Mouse (Mus musculus): ENCODE measurements around the gene Rtn4.
"Not testable (repeated sequence)": the region's sequence is repeated elsewhere in the genome, so short reads cannot be mapped to it uniquely, and the experiment has no call there.

Rtn4 gene

DNA sequence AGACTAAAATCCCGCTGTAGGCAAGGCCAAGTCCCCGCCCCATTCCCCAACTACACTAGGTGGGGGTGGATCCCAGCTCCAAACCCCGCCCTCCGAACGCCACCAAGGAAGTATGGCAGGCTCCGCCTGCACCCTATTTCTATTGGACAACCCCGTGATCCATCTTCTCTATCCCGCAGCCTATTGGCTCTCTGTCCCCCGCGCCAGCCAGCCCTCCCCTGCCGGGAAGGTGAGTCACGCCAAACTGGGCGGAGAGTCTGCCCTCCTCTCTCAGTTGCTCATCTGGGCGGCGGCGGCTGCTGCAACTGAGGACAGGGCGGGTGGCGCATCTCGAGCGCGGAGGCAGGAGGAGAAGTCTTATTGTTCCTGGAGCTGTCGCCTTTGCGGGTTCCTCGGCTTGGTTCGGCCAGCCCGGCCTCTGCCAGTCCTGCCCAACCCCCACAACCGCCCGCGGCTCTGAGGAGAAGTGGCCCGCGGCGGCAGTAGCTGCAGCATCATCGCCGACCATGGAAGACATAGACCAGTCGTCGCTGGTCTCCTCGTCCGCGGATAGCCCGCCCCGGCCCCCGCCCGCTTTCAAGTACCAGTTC is at the start of gene Rtn4:
Gene Rtn4 (plus strand): TSS at position 265 of the 590 bp plus-strand sequence.
- peak; percentile 96 to 98 for DNase-seq (ENCODE audit: low read depth in 2 of 2, low spot score in 2 of 2)

DNA sequence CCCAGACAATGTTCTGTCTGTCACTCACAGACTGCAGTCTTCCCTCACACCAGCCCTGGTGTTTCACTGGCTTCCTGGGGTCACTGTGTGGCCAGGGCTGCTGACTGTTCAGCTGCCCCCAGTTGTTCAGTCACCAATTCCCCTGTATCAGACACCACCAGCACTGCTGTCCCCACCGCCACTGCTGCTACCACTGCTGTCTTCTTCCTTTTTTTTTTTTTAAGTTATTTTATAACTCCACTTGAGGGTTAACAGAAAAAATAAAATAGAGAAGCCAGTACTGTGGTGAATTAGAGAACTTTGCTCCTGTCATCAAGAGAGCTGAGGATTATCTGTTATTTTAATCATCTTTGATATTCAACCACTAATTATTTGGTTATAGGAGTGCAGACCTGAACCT is 48.3 kb upstream of the Rtn4 start:
- no peak for DNase-seq (ENCODE audit: low read depth in 2 of 2, low spot score in 2 of 2)

DNA sequence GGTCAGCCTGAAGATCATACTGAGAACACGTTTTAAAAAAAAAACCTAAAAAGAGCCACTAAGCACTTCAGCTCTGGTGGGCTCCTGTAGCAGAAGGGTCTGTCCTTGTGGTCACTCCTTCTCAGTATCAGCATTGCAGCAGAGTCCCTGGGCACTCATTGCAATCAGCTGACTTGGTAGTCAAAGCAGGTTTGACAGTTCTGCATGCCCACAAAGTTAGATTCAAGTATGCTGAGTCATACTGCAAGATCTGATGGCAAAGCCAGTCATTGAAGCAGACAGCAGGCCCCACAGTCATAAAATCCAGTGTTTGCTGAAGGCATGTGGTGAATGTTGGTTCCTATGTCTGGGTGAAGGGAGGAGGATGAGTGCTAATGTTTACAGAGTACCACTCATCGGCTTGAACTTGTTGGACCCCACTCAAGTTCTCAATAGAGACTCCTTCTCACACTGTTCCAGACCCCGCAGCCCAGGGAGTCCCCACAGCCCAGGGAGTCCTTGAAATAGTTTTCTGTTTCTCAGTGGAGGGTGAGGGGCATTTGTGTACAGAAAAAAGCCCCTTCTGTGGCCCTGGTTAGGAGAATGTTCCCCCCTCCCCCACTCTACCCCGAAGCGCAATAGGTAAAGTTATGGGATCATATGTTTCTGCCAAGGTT is 47.2 kb upstream of the Rtn4 start:
- no peak for DNase-seq (ENCODE audit: low read depth in 2 of 2, low spot score in 2 of 2)

DNA sequence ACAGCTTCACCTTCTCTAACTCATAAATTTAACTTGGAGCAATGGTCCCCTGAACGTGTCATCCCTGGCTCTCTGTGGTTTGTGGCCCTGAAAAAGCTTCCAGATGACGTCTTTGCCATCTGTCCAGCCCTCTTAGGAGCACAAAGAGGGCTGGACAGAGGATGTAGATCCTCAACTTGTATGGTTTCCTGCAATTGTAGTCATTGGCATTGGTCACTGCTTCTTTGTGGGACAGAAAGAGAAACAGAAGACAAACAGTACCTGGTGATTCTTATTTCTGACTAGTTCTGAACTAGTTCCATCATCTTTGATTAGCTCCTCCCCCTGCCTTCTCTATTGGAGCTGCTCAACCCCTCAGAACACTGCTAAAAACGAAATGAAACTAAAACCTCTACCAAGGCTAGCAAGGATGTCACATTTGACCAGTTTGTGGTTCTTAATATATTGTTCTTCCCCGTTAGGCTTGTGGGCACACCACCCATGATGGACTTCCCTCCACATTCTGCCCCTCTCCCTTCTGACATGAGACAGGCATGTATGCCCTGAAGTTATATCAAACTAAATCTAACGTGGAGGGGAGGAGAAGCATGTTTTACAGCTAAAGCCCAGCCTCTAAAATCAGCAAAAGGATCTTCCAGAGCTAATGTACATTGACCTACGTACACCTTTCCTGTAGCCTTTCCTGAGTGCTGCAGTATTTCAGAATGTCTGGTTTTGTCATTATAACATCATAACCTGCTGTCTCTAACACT is 45.0 kb upstream of the Rtn4 start:
- DNase-seq (ENCODE audit: low read depth in 2 of 2, low spot score in 2 of 2), result no peak

DNA sequence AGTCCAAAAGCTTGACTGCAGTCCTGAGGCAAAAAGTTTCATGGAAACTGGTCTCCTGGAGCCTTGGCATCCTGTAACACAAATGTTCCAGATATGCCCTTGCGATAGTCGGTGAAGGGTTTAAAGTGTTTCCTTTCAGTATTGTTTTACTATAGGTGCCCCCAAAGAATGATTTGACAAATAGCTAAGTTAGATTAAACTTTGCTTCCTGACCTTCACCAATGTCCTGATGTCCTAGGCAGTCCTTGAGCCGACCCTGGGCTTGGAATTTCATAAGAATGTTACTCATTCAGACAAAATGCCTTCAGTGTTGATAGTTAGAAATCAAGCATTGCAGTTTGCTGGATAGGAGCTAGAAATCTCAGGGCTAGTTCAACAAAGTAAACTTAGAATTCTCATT is 37.4 kb upstream of the Rtn4 start:
- DNase-seq (ENCODE audit: low read depth in 2 of 2, low spot score in 2 of 2), result not testable (repeated sequence)

DNA sequence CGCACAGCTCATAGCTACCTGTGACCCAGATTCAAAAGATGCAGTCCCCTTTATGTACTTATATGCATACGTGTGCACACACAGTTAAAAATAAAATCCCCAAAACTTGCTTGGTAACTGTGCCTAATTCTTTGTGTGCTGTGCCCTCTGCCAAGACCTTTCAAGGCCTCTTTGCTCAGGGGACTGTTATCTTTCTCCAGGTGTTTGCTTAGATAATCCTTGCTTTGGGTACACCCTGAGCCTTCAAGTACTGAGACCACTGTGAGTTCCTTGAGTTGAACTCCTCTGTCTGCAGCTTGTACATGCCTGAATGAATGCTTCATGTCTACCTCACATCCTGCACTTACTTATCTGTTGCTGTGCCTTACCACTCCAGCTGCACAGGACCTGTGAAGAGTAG is 32.0 kb upstream of the Rtn4 start:
- no peak for DNase-seq (ENCODE audit: low read depth in 2 of 2, low spot score in 2 of 2)

DNA sequence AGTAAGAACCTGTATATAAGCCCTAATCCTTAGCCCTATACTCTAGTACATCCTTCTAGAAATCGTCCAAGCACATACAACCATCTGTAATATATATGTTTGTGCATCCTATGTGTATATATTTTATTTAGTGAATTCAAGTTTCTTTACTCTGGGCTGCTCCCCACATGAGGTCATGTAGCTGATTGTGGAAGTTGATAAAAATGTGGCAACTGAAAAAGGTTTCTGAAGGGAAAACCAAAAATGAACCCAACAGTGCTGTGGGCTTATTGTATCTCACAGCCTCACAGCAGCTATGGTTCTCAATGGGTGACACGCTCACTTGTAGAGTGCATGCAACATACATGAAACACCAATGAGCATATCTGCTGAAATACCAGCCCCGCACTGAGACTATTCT is 25.1 kb upstream of the Rtn4 start:
- DNase-seq (ENCODE audit: low read depth in 2 of 2, low spot score in 2 of 2), result no peak

DNA sequence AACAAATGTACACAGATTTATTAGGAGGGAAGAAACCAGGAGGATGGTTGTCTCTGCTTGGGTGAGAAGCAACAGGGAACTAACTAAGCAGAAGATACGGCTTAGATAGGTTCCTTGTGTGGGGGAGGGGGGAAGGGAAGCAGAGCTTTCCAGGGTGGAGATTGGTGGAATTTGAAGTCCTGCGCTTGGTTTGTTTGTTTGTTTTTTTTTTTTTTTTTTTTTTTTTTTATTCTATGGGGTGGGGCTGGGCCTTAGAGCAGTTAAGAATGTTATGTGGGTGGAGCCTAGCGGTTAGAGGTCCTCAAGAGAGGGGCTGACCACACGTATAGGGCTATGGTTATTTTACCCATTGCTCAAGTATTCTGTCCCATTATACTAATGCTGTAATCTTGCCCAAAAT is 23.0 kb upstream of the Rtn4 start:
- no peak for DNase-seq (ENCODE audit: low read depth in 2 of 2, low spot score in 2 of 2)

DNA sequence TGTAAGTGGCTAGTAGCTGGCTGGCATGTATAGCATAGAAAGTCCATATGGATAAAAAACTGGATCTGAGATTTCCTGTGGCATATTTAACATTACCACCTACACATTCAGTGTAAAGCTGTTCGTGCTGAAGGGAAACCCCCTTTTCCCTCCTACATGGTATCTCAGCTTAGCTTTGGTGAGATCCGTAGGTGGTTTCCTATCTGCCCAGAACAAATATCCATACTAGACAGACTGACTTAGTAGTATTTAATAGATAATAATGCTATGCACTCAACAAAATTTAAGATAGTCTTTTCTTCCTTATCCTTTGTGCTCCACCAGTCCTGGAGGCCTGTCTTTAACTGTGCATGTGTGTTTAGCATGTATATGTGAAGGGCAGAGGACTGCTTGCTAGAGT is 19.4 kb upstream of the Rtn4 start:
- no peak for DNase-seq (ENCODE audit: low read depth in 2 of 2, low spot score in 2 of 2)

DNA sequence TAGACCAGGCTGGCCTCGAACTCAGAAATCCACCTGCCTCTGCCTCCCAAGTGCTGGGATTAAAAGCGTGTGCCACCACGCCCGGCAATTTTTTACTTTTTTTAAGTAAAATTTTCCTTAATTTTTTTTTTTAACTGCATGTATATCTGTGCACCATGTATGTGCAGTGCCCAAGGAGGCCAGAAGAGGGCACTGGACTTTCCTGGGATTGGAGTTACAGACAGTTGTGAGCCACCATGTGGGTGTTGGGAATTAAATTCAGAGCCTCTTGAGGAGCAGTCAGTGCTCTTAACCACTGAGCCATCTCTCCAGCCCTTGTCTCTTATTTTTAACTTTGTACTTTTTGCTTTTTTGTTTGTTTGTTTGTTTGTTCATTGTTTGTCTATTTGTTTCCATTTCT is 16.0 kb upstream of the Rtn4 start:
- peak in 1 of 2 experiments; percentile 7 for DNase-seq (ENCODE audit: low read depth in 2 of 2, low spot score in 2 of 2)

DNA sequence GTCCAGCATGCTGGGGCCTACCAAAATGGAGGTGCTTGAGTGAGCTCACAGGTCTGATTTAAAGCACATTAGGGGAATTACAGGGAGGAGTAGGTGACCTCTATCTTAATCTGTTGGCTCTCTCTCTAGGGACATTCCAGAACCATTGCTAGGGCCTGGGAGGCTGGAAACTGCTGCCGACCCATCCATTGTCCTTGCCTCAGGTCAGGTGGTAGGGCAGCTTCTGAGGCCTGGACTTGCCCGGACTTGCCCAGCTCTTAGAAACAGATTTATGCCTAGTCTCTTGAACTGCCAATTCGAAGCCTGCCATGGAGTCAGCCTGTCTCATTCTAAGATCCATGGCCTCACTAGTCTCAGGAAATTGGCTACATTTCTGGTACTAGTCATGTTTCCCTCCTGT is 12.8 kb upstream of the Rtn4 start:
- DNase-seq (ENCODE audit: low read depth in 2 of 2, low spot score in 2 of 2), result no peak

DNA sequence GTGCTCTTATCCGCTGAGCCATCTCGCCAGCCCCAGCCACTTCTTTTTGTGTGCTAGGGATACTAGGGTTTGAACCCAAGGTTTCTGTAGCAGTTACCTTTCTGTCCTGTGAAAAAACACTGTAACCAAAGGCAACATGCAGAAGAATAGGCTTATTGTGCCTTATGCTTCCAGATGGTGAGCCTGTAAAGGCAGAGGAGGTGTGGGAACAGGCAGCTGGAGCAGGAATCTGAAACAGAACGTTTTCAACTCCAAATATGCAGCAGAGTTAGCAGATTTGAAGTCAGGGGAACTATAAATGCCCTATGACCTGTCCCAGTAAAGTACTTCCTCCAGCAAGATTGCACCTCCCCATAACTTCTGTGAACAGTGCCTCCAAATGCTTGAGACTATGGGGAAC is 12.0 kb upstream of the Rtn4 start:
- DNase-seq (ENCODE audit: low read depth in 2 of 2, low spot score in 2 of 2), result no peak

DNA sequence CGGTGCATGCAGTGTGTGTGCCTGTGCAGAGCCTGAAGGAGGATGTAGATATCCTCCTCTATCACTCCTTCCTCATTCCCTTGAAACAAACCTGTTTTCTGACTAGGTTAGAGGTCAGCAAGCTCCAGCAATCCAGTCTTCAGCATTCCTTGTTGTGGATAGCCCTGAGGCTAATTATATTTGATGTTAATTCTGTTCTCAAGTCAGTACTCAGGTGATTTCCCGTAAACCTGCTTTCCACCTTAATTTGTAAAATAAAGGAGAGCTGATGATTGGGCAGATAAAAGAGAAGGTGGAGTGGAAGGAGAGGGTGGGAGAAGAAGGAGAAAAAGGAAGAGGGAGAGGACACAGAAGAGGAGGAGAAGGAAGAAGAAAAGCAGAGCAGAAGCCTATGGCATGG is 8.5 kb upstream of the Rtn4 start:
- no peak for DNase-seq (ENCODE audit: low read depth in 2 of 2, low spot score in 2 of 2)

DNA sequence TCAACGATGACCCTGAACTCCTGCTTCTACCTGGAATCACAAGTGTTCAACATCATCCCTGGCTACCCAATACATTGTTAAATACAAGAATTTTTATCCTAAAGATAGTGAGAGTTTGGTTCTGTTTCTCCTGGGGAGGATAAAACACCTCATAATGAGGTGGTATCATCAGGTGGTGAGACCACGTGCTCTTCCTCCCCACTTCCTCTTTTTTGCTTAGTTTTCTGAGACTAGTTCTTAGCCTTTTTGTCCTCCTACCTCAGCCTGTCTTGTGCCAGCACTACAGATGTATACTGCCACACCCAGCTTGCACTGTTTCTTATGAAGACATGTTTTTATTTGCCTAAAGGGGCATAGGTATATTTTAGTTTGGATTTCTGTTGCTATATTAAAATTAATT is 6.6 kb upstream of the Rtn4 start:
- no peak for DNase-seq (ENCODE audit: low read depth in 2 of 2, low spot score in 2 of 2)

DNA sequence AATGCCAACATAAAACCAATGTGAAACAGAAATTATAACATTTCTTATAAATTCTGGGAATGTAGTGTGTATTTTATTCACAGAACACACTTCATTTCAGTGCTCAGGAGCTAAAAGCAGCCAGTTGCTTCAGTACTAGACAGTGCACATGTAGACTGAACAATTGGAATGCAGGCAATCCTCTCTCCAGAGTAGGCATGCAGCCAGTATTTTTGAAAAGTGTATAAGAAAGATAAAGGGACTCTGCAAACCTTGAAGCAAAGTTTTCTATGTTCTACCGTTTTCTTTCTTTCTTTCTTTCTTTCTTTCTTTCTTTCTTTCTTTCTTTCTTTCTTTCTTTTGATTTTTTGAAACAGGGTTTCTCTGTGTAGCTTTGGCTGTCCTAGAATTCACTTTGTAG is 1.2 kb upstream of the Rtn4 start:
- DNase-seq (ENCODE audit: low read depth in 2 of 2, low spot score in 2 of 2), result no peak

DNA sequence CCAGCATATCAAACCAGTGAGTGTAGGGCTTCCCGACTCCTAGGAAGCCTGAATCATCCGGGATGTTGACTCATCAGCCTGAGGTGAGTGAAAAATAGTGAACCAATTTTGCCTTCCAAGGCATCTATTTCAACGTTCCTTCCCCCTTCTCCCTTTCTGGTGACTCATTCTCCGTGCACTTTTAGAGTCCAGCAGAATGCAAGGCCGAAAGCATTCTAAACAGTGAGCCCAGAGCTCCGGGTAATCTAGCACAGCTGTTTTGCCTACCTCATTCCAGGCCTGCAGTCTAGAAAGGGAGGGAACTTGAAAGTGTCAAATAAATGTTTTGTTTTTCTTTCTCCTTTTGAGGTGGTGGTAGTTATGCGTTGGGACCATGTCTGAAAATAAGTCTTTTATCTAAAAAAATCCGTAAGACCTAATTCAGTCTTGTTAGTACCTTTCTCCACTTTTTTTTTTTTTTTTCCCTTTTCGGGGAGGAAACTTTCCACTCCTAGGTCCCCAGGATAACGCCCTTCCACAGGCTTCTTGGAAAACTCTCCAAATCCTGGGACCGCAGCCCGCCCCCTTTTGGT is 550 bp upstream of the Rtn4 start:
- no peak for DNase-seq (ENCODE audit: low read depth in 2 of 2, low spot score in 2 of 2)

DNA sequence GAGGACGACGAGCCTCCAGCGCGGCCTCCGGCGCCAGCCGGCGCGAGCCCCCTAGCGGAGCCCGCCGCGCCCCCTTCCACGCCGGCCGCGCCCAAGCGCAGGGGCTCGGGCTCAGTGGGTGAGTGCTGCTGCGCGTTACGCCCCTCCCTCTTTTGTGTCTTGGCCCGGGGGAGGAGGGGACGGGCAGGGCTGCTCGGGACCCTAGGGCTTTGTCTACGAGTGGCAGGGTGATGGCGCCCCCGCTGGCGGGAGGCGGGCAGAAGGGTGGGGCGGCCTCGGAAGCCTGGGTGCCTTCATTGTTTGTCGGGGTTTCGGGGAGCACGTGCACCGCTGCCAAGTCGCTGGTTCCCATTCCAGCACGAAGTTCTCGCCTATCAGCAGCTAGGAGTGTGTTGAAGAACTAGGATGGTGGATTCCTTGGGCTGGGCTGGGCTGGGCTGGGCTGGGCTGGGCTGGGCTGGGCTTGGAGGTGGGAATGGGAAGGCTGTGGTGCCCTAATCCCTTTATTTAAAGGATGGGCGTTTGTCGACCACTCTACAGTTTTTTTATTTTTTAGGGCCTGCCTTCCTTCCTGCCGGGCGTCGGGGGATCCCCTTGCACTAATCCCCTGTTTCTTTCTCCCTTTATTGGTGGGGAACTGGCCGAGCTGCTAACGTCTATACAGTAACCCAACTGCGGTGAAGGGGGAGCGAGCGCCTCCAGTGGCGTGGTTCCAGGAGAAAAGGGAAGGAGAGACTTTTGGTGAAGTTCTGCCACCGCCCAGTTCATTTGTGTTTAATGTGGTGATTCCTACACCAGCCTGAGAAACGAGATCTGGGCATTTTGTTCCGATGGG is 1.0 kb downstream of the Rtn4 start:
- DNase-seq (ENCODE audit: low read depth in 2 of 2, low spot score in 2 of 2), result peak; percentile 81 to 92

DNA sequence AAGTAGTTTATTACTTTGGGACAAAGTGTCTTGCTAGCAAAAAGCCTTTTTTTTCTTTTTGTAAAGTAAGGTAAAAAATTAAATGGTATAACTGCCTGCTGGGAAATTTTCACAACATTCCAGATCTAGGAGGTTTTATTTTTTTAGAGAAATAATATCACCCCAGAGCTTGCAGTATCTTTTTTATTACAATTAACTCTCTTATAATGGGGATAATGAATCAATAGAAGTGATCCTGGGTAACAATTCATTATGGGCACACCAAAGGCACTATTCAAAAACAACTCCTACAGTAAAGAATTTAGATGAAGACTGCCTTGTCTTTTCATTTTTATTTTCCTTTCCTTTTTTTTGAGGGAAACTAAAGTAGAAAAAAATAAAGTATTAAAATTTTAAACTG is 2.0 kb downstream of the Rtn4 start:
- DNase-seq (ENCODE audit: low read depth in 2 of 2, low spot score in 2 of 2), result no peak

DNA sequence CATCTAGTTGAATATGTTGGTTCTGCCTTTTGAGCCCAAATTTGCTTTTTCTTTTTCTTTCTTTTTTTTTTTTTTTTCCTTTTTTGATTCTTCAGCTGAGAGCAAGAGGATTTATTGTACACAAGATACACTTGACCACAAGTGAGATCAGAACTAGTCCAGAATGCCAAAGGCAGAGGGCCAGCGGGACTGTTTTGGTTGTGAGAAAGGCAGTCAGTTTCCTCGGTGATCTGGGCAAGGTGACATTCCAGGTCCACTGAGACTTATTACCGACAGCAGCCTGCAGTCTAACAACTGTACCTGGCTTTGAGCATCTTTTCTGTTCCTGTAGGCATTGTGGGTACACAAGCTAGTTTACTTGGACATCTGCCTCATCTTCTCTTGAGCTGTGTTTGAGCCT is 10.0 kb downstream of the Rtn4 start:
- DNase-seq (ENCODE audit: low read depth in 2 of 2, low spot score in 2 of 2), result no peak

DNA sequence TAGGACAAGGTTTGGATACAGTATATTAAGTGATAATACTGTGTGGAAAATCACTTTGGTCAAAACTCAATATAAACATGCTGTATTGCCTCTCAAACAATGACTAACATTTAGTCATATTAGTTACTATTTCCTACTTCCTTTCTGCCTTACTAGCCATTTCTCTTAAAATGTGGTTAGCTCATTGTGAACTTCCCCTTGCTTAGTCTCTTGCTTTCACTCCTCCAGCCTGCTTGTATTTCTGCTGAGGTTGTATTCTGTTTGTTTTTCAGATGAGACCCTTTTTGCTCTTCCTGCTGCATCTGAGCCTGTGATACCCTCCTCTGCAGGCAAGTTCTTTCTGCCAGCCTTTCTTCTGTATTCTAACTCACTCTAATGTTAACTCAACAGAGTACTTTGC is 12.5 kb downstream of the Rtn4 start:
- DNase-seq (ENCODE audit: low read depth in 2 of 2, low spot score in 2 of 2), result no peak

DNA sequence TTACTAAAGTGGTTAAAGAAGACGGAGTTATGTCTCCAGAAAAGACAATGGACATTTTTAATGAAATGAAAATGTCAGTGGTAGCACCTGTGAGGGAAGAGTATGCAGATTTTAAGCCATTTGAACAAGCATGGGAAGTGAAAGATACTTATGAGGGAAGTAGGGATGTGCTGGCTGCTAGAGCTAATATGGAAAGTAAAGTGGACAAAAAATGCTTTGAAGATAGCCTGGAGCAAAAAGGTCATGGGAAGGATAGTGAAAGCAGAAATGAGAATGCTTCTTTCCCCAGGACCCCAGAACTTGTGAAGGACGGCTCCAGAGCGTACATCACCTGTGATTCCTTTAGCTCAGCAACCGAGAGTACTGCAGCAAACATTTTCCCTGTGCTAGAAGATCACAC is 14.1 kb downstream of the Rtn4 start:
- no peak for DNase-seq (ENCODE audit: low read depth in 2 of 2, low spot score in 2 of 2)
